Mouse (Mus musculus): ENCODE measurements around the gene Lrrc20.
"Not testable (repeated sequence)": the region's sequence is repeated elsewhere in the genome, so short reads cannot be mapped to it uniquely, and the experiment has no call there.

The Lrrc20 gene

DNA sequence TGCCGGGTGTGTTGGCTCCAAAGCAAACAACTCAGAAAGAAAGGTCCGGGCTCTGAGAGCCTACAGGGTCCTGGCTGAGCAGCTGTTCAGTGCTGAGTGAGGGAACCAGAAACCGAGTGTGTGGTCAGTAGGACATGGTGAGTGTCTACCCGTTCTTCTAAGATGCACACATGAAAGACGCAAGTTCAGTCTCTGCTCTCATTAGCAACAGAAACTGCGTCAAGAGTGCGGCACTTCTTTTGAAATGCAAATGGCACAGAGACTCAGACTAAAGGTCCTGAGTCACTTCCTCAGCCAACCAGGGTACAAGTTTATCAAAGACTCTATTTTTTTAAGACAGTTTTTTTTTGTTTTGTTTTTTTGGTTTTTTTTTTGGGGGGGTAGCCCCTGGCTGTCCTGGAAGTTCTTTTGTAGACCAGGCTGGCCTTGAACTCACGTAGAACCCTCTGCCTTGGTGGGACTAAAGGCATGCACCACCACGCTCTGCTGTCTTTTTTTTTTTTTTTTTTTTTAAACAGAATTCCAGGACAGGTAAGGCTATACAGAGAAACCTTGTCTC lies 124.0 kb downstream of the Lrrc20 start:
- no peak for DNase-seq

DNA sequence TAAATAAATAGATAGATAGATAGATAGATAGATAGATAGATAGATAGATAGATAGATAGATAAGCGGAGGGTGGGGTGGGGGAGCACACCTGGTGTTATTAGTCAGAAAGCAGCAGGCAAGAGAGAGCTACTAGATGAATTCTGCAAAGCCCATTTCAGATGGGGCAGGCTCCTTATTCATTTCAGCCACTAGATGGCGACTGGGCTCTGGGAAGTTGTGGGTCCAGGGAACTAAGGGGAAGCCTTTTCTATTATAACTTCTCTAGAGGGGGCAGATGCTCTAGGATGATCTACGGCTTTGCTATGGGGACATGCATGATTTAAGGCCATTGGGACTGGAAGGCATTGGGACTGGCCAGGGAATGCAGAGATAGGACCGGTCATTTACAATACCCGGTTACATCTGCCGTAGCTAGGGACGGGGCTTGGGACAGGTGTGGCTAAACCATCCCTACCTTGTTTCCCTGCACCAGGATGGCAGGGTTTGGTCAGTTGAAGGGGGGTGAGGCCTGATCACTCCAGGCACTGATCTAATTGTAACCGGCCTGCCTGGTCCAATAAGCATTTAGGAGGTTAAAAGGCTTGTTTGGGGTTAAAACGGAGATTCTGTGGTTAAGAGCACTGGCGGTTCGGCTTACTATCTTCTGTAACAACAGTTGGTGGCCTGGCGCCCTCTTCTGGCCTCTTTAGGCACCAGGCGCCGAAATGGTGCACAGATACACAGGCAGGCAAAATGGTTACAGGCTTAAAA lies 126.9 kb downstream of the Lrrc20 start:
- DNase-seq, result peak; percentile 60

DNA sequence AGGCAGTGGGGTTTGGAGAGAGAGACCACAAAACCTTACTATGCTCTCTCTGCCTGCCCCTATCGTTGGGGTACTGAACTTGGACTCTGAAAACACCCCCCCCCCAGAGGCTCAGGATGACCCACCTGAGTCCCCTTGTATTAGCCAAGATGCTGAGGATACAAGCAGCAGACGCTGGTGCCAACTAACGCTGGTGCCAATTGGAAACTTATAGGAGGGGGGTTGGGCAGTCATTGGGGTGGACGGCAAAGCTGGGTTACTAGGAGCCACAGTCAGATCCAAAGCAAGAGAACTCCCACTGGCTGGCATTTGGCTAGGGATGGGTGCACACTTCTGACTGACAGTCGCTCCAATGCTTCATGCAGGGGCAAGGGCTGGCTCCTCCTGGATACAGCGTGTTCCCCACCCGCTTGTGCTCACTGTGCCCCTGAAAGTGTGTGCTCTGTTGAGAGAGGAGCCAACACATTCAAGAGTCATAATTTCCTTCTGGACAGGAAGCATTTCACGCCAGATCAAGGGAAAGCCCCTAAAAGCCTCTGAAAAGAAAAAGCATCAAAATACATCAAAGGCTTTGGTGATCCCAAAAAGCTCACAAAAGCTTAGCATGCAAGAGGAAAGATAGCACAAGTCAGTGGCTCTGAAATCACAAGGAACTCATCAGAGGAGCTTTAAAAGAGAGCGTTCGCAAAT lies 128.9 kb downstream of the Lrrc20 start:
- DNase-seq, result no peak

- DNase-seq, result not testable (repeated sequence)
Measured at GRCm38 (mm10) chr10:61605381-61605780, 129.8 kb downstream of the Lrrc20 start.

DNA sequence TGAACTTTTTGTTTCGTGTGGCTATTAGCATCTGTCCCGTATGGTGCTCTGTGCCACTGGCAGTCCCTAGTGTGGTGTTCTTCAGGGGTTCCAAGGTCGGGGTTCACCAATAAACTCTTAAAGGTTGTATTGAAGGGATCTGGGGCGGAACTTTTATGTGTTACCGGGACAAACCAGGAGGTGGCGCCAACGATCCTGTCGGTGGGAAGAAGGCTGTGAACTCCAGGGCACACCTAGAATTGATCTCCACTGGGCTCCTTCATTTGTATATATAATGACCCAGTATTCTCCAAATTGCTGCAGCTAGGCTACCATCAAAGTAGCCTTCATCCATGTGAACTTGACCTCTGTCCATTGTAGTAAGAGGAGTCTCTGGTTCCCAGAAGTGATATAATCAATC lies 130.2 kb downstream of the Lrrc20 start:
- DNase-seq, result peak; percentile 66

DNA sequence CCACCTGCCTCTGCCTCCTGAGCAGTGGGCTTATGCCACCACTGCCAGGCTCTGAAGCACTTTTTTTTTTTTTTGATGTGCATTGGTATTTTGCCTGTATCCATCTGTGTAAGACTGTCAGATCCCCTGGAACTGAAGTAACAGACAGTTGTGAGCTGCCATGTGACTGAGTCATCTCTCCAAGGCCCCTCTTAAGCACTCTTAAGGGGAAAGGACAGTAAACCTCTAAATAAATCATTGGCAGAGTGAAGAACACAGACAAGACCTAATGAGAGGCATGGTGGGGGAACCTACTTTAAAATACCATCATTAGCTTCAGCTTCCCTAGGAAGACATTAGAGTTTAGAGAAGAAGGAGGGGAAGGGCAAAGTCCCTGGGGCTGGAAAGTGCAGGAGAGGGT lies 132.6 kb downstream of the Lrrc20 start:
- no peak for DNase-seq

- peak; percentile 32 for DNase-seq
Measured at GRCm38 (mm10) chr10:61610650-61611235, 135.1 kb downstream of the Lrrc20 start.

DNA sequence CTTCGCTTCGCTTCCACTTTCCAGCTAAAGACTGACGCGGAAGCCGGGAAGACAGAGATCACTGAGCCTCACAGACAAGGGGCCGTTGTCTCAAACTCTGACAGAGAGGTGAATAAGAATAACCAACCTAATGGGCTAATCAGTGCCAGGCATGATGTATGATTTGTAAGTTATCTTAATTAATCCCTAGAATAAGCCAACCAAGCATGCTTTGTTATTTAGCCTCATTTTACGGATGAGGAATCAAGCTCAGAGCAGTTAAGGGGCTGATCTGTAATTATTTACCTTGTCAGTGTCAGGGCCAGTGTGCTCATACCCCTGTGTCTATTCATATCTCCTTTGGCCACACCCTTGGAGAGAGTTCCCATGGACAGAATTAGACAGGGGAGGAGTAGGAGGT lies 138.7 kb downstream of the Lrrc20 start:
- DNase-seq, result no peak

- DNase-seq, result no peak
Measured at GRCm38 (mm10) chr10:61618528-61618927, 142.9 kb downstream of the Lrrc20 start.

GRCm38 (mm10) chr10:61621681-61622080 lies 146.1 kb downstream of the Lrrc20 start:
- DNase-seq, result no peak

DNA sequence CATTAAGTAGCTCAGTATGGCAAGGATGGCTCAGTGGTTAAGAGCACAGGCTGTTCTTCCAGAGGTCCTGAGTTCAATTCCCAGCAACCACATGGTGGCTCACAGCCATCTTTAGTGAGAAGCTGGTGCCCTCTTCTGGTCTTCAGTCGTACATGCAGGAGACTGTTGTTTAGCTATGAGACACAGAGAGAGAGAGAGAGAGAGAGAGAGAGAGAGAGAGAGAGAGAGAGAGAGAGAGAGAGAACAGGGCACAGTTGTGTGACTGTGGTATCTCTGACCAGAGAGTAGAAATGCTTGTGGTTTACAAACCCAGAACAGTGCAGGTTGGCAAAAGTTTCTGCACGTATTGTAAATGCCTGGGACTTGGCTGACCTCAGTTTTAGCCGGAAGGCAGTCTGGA lies 148.3 kb downstream of the Lrrc20 start:
- DNase-seq, result not testable (repeated sequence)

- DNase-seq, result no peak
Measured at GRCm38 (mm10) chr10:61624771-61625170, 149.2 kb downstream of the Lrrc20 start.

GRCm38 (mm10) chr10:61625381-61626257 lies 150.0 kb downstream of the Lrrc20 start:
- DNase-seq, result no peak

- no peak for DNase-seq
Measured at GRCm38 (mm10) chr10:61626551-61626950, 150.9 kb downstream of the Lrrc20 start.

GRCm38 (mm10) chr10:61627195-61627937 lies 151.8 kb downstream of the Lrrc20 start:
- DNase-seq, result no peak

GRCm38 (mm10) chr10:61627938-61628250 lies 152.3 kb downstream of the Lrrc20 start:
- no peak for DNase-seq

Data from kidney, adult 18-20 months (tissue).